Mouse (Mus musculus): Measurements from ENCODE around the gene Rnf141.

DNA sequence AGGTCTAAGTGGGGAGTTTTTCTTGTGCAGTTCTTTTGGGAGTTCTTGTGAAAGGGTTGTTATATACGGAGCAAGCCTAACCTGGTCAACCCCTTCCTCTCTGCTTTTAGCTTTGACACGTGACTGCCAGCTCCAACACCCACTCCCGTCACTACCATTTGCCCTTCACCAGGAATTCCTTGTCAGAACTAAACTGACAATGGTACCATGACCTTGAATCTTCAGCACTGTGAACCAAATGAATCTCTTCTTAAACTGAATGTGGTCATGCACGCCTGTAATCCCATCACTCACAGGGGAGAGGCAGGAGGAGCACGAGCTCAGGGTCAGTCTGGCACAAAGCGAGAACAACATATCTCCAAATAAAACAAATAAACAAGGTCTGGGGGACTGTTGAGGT lies 22.9 kb upstream of the Rnf141 start:
- TF ChIP-seq TAL1 (IDR thresholded peaks at IDR 0.05; ENCODE audit: low read length), result no peak
- no peak for TF ChIP-seq GATA1 (IDR thresholded peaks at IDR 0.05; ENCODE audit: low read length)

All from erythroblast, embryonic 14.5 days (primary cell).